Mouse (Mus musculus): Measurements from ENCODE around the gene Mplkip.

Gene Mplkip

GRCm38 (mm10) chr13:17694911-17695699 lies at the start of gene Mplkip, which contains the start of gene Sugct:
Gene Mplkip, plus strand, starts transcription at chr13:17695192.
Gene Sugct, minus strand, starts transcription at chr13:17695553.
- peak; percentile 100 for DNase-seq (ENCODE audit: low spot score)

GRCm38 (mm10) chr13:17667380-17667779 lies 27.6 kb upstream of the Mplkip start:
- no peak for DNase-seq (ENCODE audit: low spot score)

- DNase-seq (ENCODE audit: low spot score), result no peak
These were observed 23.9 kb upstream of the Mplkip start for GRCm38 (mm10) chr13:17671122-17671521.

DNA sequence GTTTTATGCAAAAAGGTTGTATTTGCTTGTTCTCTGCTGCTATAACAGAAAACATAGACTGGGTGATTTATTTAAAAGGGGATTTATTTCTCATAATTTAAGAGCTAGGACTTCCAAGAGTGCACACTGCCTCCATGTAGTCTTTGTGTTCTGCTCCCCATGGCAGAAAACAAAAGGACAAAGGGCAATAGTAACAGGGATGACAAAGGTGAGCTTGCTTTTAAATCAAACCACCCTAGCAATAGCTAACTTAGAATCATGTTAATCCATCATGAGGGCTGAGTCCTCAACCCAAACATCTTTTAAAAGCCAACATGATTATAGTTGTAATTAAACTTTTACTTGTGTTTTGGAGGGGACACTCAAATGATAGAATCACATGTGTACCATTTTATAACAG lies 5.5 kb upstream of the Mplkip start:
- no peak for DNase-seq (ENCODE audit: low spot score)

GRCm38 (mm10) chr13:17690686-17691085 lies 4.3 kb upstream of the Mplkip start:
- DNase-seq (ENCODE audit: low spot score), result no peak

DNA sequence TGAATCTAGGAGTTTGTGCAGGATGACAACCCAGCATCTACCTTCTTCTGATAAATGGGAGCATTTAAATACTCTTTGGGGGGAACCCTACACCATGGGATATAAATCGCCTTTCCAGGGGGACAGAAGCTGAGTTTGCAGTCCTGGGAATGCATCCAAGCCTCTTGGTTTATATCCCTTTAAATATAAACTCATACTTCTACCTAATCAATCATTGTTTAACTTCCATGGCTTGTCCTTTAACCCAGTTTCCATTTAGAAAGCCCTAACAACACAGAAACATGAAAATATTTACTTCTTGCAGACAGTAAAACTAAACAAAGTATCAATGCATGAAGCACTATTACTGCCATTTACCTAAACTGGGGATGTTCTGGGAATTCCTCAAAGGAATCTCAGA lies 3.6 kb upstream of the Mplkip start:
- no peak for DNase-seq (ENCODE audit: low spot score)

GRCm38 (mm10) chr13:17693816-17694215 lies 1.2 kb upstream of the Mplkip start:
- DNase-seq (ENCODE audit: low spot score), result no peak

DNA sequence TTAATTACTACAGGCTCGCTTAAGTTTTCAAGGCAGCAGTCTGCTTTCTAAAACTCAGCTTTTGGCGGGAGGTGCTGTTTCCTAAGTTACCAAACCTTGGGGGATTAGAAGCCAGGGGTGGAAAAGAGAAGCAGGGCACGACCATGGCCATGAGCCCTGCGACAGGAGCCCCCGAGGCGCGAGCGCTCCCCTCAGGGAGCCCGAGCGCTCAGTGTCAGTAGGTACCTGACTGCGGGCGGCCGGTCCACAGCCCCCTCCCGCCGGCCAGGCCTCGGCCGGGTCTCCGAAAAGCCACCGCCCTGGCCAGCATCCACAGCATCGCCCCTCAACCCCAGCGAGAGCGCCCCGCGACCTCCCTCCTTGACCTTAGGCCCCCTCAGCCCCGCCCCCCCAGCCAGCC lies 578 bp upstream of the Mplkip start:
- no peak for DNase-seq (ENCODE audit: low spot score)

- DNase-seq (ENCODE audit: low spot score), result no peak
These were observed 1.0 kb downstream of the Mplkip start for GRCm38 (mm10) chr13:17695898-17696580.

GRCm38 (mm10) chr13:17700090-17700715 lies 5.2 kb downstream of the Mplkip start:
- DNase-seq (ENCODE audit: low spot score), result no peak

DNA sequence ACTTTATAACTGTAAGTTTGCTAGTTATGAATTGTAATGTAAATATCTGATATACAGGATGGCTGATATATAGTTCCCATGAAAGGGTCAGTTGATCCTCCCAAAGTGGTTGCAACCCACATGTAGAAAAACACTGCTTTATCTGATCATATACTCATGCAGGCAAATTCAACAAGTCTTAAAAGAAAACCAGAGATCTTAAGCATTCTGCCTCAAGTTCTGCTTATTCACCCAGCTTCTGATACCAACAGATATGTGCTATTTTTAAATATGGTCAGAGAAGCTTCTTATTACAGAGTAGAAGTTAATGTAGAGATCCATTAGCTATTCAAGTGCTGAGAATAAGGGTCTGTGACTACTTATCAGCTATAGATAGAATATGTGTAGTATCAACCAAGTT lies 6.3 kb downstream of the Mplkip start:
- no peak for DNase-seq (ENCODE audit: low spot score)

GRCm38 (mm10) chr13:17702311-17702710 lies 7.3 kb downstream of the Mplkip start:
- no peak for DNase-seq (ENCODE audit: low spot score)

DNA sequence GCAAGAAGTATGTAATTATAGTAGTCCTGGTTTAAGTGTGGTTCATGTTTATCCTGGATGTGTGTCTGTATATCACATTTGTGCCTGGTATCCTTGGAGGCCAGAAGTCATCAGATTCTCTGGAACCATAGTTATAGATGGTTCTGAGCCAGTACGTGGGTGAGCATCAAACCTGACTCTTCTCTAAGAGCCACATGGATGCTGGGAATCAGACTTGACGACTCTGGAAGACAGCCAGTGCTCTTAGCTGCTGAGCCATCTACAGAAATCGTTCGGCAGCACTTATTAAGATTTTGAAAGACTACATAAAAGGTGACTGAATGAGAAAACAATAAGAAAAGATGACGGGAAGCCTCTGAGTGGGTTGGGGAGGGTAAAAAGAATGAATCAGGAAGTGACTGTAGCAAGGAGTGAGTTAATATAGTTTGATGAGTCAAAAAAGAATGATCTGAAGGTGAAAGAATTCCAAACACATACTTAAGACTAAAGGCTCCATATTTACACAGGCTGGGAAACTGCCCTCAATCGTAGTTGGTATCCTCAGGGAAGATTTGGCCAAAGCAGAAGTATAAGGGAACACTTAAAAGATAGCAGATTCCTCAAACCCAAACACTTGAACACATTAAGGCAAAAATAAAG lies 10.3 kb downstream of the Mplkip start:
- DNase-seq (ENCODE audit: low spot score), result no peak

DNA sequence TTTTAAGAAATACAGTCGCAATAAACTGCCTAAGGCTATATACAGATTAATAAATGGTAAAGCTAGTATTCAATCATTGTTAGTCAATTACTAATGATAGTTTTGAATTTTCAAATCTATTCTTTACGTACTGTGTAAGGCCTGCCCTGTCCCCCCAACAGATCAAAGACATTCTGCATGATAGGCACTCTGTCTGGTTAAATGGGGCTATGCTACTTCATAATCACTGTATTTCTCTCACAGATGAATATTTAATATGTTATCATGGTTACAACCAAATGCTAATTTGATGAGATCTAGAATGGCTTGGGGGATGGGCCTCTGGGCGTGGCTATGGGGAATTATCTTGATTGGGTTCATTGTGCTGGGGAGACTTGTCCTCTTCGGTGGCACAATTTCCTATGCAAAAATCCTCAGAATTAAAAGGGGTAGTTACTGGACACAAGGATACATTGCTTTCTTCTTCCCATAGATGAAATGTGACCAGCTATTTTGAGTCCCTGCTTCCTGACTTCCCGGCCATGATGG lies 13.9 kb downstream of the Mplkip start:
- DNase-seq (ENCODE audit: low spot score), result no peak

GRCm38 (mm10) chr13:17717357-17717756 lies 22.4 kb downstream of the Mplkip start:
- no peak for DNase-seq (ENCODE audit: low spot score)

- no peak for DNase-seq (ENCODE audit: low spot score)
These were observed 32.9 kb downstream of the Mplkip start for GRCm38 (mm10) chr13:17727922-17728321.

- DNase-seq (ENCODE audit: low spot score), result no peak
These were observed 33.8 kb downstream of the Mplkip start for GRCm38 (mm10) chr13:17728798-17729197.

Measured in spleen, adult 12 weeks (tissue).